Mouse (Mus musculus) midbrain, embryonic 13.5 days (tissue): ENCODE results near the gene Aff4. TPM values are rescaled to one million over a fixed set of nuclear protein-coding genes. Genes with fewer than 3 reads are reported as not detected.
A peak's percentile ranks its signal among the peaks of the same experiment; 100 is the strongest.

ENCODE experiments used
- ATAC-seq: fragments of 200-750 bp; cut with Nextera tagmentation; 2 replicates; pipeline ENCODE4 v1.8.0; 2017; ENCODE audit warnings: mild to moderate bottlenecking, moderate TSS enrichment, moderate library complexity
- H3K27ac ChIP-seq: fragments of 300-500 bp; sonication (generic); 2 replicates; pipeline ENCODE4 v1.5.1; 2015; ENCODE audit warnings: inconsistent platforms, mild to moderate bottlenecking, moderate library complexity
- H3K27me3 ChIP-seq: fragments of 300-500 bp; sonication (generic); 2 replicates; pipeline ENCODE4 v1.6.1; 2015; ENCODE audit warnings: mild to moderate bottlenecking, inconsistent platforms
- H3K36me3 ChIP-seq: fragments of 300-500 bp; sonication (generic); 2 replicates; pipeline ENCODE4 v1.6.1; 2015; ENCODE audit warnings: mild to moderate bottlenecking, inconsistent platforms
- H3K4me1 ChIP-seq: fragments of 300-500 bp; sonication (generic); replicated peaks from 2 replicates; pipeline ENCODE4 v1.6.1; 2015; ENCODE audit warnings: inconsistent platforms
- H3K4me2 ChIP-seq: fragments of 300-500 bp; sonication (generic); replicated peaks from 2 replicates; pipeline ENCODE4 v1.6.1; 2015; ENCODE audit warnings: moderate library complexity, mild to moderate bottlenecking, inconsistent platforms
- H3K4me3 ChIP-seq: fragments of 300-500 bp; sonication (generic); replicated peaks from 2 replicates; pipeline ENCODE4 v1.5.1; 2015; ENCODE audit warnings: mild to moderate bottlenecking, inconsistent platforms
- H3K9ac ChIP-seq: fragments of 300-500 bp; sonication (generic); replicated peaks from 2 replicates; pipeline ENCODE4 v1.6.1; 2015; ENCODE audit warnings: mild to moderate bottlenecking, inconsistent platforms
- H3K9me3 ChIP-seq: fragments of 300-500 bp; sonication (generic); 2 replicates; pipeline ENCODE4 v1.6.1; 2016; ENCODE audit warnings: mild to moderate bottlenecking, inconsistent platforms
- WGBS: fragments of 180-500 bp; shearing (Covaris S2); methylation state at CpG from one replicate; pipeline ENCODE4 v1.1.7; 2015; 5-methylcytosine and 5-hydroxymethylcytosine counted together
- polyA plus RNA-seq: library from polyadenylated mRNA; unstranded; fragments of >200 nt; fragmentation: Nextera tagmentation; extraction: Ambion mirVana; gene quantifications from 2 replicates; pipeline ENCODE4 v1.2.1, GENCODE M21; 2015

Gene Aff4
- polyA plus RNA-seq, 1 experiment from 2014 or later, result 81.6 TPM

GRCm38 (mm10) chr11:53345738-53346137 is 4.9 kb upstream of the Aff4 start:
- Histone ChIP-seq H3K27ac (no peak overlapping the region), H3K27me3 (peaks cover 4% of the 10 kb centered on the region; the same call in 1 of the 2 replicates), H3K9me3 (no peaks in the 10 kb centered on the region), H3K4me3 (no peak overlapping the region), H3K4me2 (no peak overlapping the region), H3K4me1 (no peaks in the 10 kb centered on the region; the same call in 1 of the 2 replicates), H3K36me3 (no peaks in the 10 kb centered on the region), H3K9ac (no peak overlapping the region)
- no peak for ATAC-seq
- 56% methylated on average over 2 of the region's 2 CpGs for WGBS

DNA sequence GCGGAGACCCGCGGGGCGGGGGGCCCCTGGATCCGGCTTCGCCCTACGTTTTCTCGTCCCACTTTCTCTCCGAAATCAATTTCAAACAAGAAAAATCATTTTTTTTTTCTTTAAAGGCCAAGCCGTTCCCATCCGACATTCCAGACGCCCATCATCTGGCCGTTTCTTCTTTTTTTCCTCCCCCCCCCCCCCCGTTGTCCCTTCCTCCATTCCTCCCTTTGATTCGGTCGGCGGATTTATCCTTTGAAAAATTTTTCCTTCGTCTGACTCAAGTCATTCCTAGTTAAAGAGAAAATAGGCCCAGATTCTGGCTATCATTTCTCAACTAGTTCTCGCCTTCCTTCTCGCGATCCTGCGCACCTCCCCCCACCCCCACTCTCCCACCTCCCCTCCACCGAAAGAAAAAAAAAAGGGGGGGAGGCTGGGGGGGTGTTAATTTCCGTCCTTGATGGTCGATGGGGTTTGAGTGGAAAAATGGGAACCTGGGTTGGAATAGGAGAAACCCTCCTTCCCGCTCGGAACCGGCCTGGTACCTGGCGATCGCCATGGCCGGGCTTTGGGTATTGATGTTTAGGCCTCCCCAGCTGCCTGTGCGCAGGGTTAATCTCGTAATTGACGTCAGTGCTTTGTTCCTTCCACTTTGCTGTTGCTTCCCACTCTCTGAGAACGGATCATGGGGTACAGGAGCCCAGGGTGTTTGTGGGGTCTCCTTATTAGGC is 750 bp downstream of the Aff4 start:
- WGBS, result under 1% methylated on average over 35 of the region's 35 CpGs
- Histone ChIP-seq H3K9me3 (no peaks in the 10 kb centered on the region), H3K4me1 (peaks cover 19% of the 10 kb centered on the region), H3K9ac (peak overlapping the region; percentile 99), H3K27ac (peak overlapping the region; percentile 97), H3K4me2 (peak overlapping the region; percentile 82), H3K4me3 (peak overlapping the region; percentile 73), H3K27me3 (peaks cover 4% of the 10 kb centered on the region; the same call in 1 of the 2 replicates), H3K36me3 (no peaks in the 10 kb centered on the region)
- peak; percentile 27; the same call in 1 of the 2 replicates for ATAC-seq

GRCm38 (mm10) chr11:53351943-53352590 is 1.4 kb downstream of the Aff4 start:
- Histone ChIP-seq H3K9ac (peak overlapping the region; percentile 99), H3K4me2 (peak overlapping the region; percentile 82), H3K4me1 (peaks cover 19% of the 10 kb centered on the region), H3K27ac (peak overlapping the region; percentile 97), H3K36me3 (no peaks in the 10 kb centered on the region), H3K27me3 (peaks cover 4% of the 10 kb centered on the region; the same call in 1 of the 2 replicates), H3K9me3 (no peaks in the 10 kb centered on the region), H3K4me3 (peak overlapping the region; percentile 73)
- 3% methylated on average over 14 of the region's 14 CpGs for WGBS
- no peak for ATAC-seq

DNA sequence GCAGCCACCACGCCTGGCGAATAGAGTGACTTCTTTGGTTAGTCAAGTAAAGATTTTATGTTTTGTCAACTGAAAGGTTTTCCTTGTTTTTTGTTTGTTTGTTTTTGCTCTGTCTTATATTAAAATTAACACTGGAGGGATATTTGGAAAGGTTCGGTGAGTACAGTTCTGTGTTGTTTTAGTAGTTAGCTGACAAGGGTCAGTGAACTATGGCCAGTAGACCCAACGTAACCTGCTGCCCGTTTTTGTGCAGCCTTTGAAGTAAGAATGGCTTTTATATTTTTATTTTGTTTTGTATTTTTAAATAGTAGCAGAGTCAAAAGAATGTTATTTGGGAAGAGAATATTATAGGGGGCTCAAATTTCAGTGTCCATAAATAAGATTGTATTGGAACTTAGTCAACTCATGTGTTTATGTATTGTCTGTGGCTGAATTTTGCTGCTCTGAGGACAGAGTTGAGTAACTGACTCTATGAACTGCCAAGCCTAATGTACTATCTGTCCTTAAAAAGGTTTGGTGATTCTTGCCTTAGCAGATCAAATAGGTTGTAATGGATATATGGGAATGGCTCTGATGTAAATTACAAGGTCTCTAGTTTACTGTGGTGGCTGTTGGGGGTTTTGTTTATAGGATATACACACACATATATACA is 8.0 kb downstream of the Aff4 start:
- no peak for ATAC-seq
- H3K4me1 ChIP-seq, result peaks cover 8% of the 10 kb centered on the region; the same call in 1 of the 2 replicates
- no peaks in the 10 kb centered on the region for H3K9me3 ChIP-seq
- no peak overlapping the region for H3K4me2 ChIP-seq
- 96% methylated on average over 5 of the region's 5 CpGs for WGBS
- H3K9ac ChIP-seq, result no peak overlapping the region
- no peaks in the 10 kb centered on the region for H3K27me3 ChIP-seq
- H3K27ac ChIP-seq, result no peak overlapping the region
- H3K36me3 ChIP-seq, result no peaks in the 10 kb centered on the region
- H3K4me3 ChIP-seq, result no peak overlapping the region

DNA sequence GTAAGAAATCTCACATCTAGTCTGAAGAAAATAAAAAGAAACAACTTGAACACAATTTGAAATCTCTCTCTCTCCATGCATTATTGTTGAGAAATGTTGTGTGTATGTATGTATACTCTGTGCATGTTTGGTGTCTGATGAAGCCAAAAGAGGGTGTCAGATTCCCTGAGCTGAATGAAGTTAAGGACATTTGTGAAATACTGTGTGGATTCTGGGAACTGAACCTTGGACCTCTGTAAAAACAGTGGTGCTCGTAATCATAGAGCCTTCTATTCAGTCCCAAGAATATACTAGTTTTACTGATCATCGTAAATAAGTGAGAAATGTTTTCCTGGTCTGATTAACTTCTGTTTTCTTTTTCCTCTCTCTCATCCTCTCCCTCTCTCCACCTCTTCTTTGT is 16.4 kb downstream of the Aff4 start:
- Histone ChIP-seq H3K27me3 (no peaks in the 10 kb centered on the region), H3K4me2 (no peak overlapping the region), H3K27ac (no peak overlapping the region), H3K9ac (no peak overlapping the region), H3K9me3 (no peaks in the 10 kb centered on the region), H3K4me1 (no peaks in the 10 kb centered on the region), H3K4me3 (no peak overlapping the region), H3K36me3 (peaks cover 18% of the 10 kb centered on the region)
- WGBS, result 94% methylated on average over 2 of the region's 2 CpGs
- ATAC-seq, result no peak

- H3K4me2 ChIP-seq, result no peak overlapping the region
- ATAC-seq, result no peak
- H3K9ac ChIP-seq, result no peak overlapping the region
- H3K27me3 ChIP-seq, result no peaks in the 10 kb centered on the region
- no peaks in the 10 kb centered on the region for H3K4me1 ChIP-seq
- no peak overlapping the region for H3K4me3 ChIP-seq
- WGBS, result 87% methylated on average over 1 of the region's 1 CpGs
- H3K27ac ChIP-seq, result no peak overlapping the region
- no peaks in the 10 kb centered on the region for H3K9me3 ChIP-seq
- H3K36me3 ChIP-seq, result peaks cover 52% of the 10 kb centered on the region
Measured at GRCm38 (mm10) chr11:53378918-53379317, 28.3 kb downstream of the Aff4 start.

DNA sequence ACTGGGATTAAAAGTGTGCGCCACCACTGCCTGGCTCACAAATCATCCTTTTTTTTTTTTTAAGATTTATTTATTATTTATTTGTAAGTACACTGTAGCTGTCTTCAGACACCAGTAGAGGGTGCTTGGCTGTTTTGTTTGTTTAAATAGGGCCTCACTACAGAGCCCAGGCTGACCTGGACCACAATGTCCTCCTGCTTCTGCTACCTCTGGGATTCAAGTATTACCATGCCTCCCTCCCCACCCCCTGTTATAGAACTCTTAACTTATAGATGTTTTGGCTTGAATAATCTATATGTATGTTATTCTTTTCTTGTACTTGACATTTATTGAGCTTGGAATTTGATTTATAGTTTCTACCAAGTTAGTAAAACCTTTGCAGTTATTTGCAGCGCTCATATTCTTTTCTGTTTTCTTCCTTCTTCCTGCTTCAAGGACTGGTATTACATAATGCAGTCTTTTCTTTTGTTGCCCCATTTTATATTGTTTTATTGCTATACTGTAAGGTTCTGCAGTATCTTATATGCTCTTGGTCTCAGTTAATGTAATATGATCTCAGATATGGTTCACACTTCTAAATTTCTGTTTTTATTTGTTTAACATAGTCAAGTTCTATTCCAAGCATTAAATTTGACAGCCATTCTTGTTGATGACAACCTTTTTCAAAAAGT is 33.3 kb downstream of the Aff4 start:
- H3K36me3 ChIP-seq, result peaks cover 46% of the 10 kb centered on the region
- no peak for ATAC-seq
- no peak overlapping the region for H3K9ac ChIP-seq
- no peak overlapping the region for H3K4me3 ChIP-seq
- no peak overlapping the region for H3K4me2 ChIP-seq
- H3K4me1 ChIP-seq, result no peaks in the 10 kb centered on the region
- no peaks in the 10 kb centered on the region for H3K9me3 ChIP-seq
- H3K27ac ChIP-seq, result no peak overlapping the region
- no peaks in the 10 kb centered on the region for H3K27me3 ChIP-seq
- WGBS, result 97% methylated on average over 2 of the region's 2 CpGs

DNA sequence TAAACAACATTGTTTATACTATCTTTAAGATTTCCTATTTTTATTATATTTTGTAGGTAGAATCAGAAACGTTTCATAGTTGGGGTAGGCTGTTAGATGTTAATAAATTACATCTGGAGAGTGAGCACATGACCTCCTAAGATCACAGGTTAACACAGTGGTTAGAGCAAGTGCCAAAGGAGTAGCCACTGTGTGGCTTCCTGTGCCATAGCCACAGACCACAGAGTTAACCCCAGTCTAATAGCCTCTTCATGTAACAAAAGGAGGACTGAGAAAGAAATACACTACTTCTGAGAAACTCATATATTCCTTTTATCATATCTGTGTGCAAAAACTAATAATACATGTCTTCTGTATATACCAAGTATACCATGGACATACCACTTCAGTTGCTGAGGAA is 43.2 kb downstream of the Aff4 start:
- no peak overlapping the region for H3K4me3 ChIP-seq
- ATAC-seq, result no peak

DNA sequence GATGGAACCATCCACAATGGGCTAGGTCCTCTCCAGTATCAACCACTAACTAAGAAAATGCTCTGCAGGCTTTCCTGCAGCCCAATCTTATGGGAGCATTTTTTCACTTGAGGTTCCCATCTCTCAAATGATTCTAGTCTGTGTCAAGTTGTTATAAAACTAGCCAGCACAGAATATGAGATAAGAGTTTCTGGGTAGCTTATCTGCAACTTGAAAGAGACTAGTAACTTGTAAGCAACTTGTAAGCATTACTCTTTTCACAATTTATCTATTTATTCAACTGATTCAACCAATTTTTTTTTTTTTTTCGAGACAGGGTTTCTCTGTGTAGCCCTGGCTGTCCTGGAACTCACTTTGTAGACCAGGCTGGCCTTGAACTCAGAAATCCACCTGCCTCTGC is 53.0 kb downstream of the Aff4 start:
- no peak for ATAC-seq

More for the DNA sequence above, 43.2 kb downstream of the Aff4 start:
- Histone ChIP-seq H3K4me1 (no peaks in the 10 kb centered on the region), H3K9ac (no peak overlapping the region), H3K27ac (no peak overlapping the region), H3K9me3 (no peaks in the 10 kb centered on the region), H3K27me3 (no peaks in the 10 kb centered on the region), H3K36me3 (peaks cover 52% of the 10 kb centered on the region), H3K4me2 (no peak overlapping the region)
- 89% methylated on average over 1 of the region's 1 CpGs for WGBS

DNA sequence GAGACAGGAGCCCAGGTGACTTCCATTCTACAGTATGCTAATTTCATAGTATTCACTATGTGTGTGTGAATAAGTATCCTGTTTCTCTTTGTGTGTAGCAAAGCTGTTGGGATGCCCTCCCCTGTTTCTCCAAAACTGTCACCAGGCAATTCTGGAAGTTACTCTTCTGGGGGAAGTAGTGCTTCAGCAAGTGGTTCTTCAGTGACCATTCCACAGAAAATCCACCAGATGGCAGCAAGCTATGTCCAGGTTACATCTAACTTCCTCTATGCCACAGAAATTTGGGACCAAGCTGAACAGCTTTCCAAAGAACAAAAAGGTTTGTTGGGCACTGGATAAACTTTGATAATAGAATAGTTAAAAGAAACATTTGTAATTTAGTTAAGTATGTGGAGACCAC is 61.1 kb downstream of the Aff4 start:
- Histone ChIP-seq H3K4me1 (no peaks in the 10 kb centered on the region), H3K4me2 (no peak overlapping the region), H3K27ac (no peak overlapping the region), H3K9me3 (no peaks in the 10 kb centered on the region), H3K36me3 (peaks cover 87% of the 10 kb centered on the region), H3K4me3 (no peak overlapping the region), H3K9ac (no peak overlapping the region), H3K27me3 (no peaks in the 10 kb centered on the region)
- ATAC-seq, result no peak

More for the DNA sequence above, 53.0 kb downstream of the Aff4 start:
- WGBS, result 100% methylated on average over 1 of the region's 1 CpGs
- no peak overlapping the region for H3K4me3 ChIP-seq
- no peak overlapping the region for H3K4me2 ChIP-seq
- H3K9ac ChIP-seq, result no peak overlapping the region
- no peaks in the 10 kb centered on the region for H3K27me3 ChIP-seq
- H3K4me1 ChIP-seq, result no peaks in the 10 kb centered on the region
- no peaks in the 10 kb centered on the region for H3K9me3 ChIP-seq
- H3K36me3 ChIP-seq, result peaks cover 76% of the 10 kb centered on the region
- no peak overlapping the region for H3K27ac ChIP-seq

GRCm38 (mm10) chr11:53413871-53414270 is 63.2 kb downstream of the Aff4 start:
- H3K4me2 ChIP-seq, result no peak overlapping the region
- no peaks in the 10 kb centered on the region for H3K9me3 ChIP-seq
- peaks cover 93% of the 10 kb centered on the region for H3K36me3 ChIP-seq
- 95% methylated on average over 4 of the region's 4 CpGs for WGBS
- no peak for ATAC-seq
- H3K9ac ChIP-seq, result no peak overlapping the region
- no peak overlapping the region for H3K27ac ChIP-seq
- no peak overlapping the region for H3K4me3 ChIP-seq
- H3K4me1 ChIP-seq, result no peaks in the 10 kb centered on the region
- no peaks in the 10 kb centered on the region for H3K27me3 ChIP-seq

GRCm38 (mm10) chr11:53418048-53418447 is 67.4 kb downstream of the Aff4 start:
- no peaks in the 10 kb centered on the region for H3K27me3 ChIP-seq
- no peak overlapping the region for H3K27ac ChIP-seq
- H3K36me3 ChIP-seq, result peaks cover 79% of the 10 kb centered on the region
- H3K4me1 ChIP-seq, result no peaks in the 10 kb centered on the region
- no peak overlapping the region for H3K4me2 ChIP-seq
- no peaks in the 10 kb centered on the region for H3K9me3 ChIP-seq
- H3K4me3 ChIP-seq, result no peak overlapping the region
- no peak for ATAC-seq
- H3K9ac ChIP-seq, result no peak overlapping the region
